Comparison of ENCODE assay signal across 8 mouse cellular contexts in genomic region chr14:14345948-14346812, GRCm38 (mm10). TPM values are rescaled to one million over a fixed set of nuclear protein-coding genes. Genes with fewer than 3 reads are reported as not detected.
DNase-seq lines count a peak whose midpoint lies in the region; ATAC-seq and TF ChIP-seq lines count a peak whose summit lies in the region.

Gene Il3ra (plus strand): TSS chr14:14346275.

- TF ChIP-seq POLR2A in bone marrow macrophage, adult 2 months (IDR thresholded peaks at IDR 0.05; ENCODE audit: borderline replicate concordance, low read depth, low read length), result no peak

- H3K27ac ChIP-seq in bone marrow macrophage, adult 2 months (ENCODE audit: insufficient read depth, low read depth, low read length), result peak within 1 kb of the TSS; percentile 87
- no peak within 1 kb of the TSS for H3K27ac ChIP-seq in forebrain, embryonic 11.5 days (ENCODE audit: low read depth, low read length)
- H3K27ac ChIP-seq in heart, embryonic 15.5 days, result peak within 1 kb of the TSS; percentile 80
- peak within 1 kb of the TSS; percentile 75 for H3K27ac ChIP-seq in neural tube, embryonic 14.5 days (ENCODE audit: low read depth, low read length)

- H3K4me1 ChIP-seq in bone marrow macrophage, adult 2 months (ENCODE audit: control insufficient read depth, insufficient read depth, low read length), result no peaks in the 10 kb centered on the region
- H3K4me1 ChIP-seq in forebrain, embryonic 11.5 days (replicated peaks; ENCODE audit: control insufficient read depth, insufficient read depth, low read length), result no peaks in the 10 kb centered on the region
- peaks cover 7% of the 10 kb centered on the region; the same call in 1 of the 2 replicates for H3K4me1 ChIP-seq in heart, embryonic 15.5 days (replicated peaks)
- H3K4me1 ChIP-seq in neural tube, embryonic 14.5 days (ENCODE audit: control insufficient read depth, insufficient read depth, low read length), result no peaks in the 10 kb centered on the region

- TF ChIP-seq CTCF in bone marrow macrophage, adult 2 months (IDR thresholded peaks at IDR 0.05; ENCODE audit: low read depth, low read length), result no peak

- 3% methylated on average over 58 of the region's 69 CpGs for WGBS in forebrain, embryonic 11.5 days
- 3% methylated on average over 69 of the region's 69 CpGs for WGBS in heart, embryonic 15.5 days
- 6% methylated on average over 62 of the region's 69 CpGs for WGBS in neural tube, embryonic 14.5 days

- ATAC-seq in forebrain, embryonic 11.5 days (replicated peaks; ENCODE audit: low FRiP score), result peak; percentile 52
- peak; percentile 33 for ATAC-seq in heart, embryonic 15.5 days (replicated peaks; ENCODE audit: insufficient number of reproducible peaks, insufficient read depth, low FRiP score, low read depth)
- peak; percentile 61 for ATAC-seq in neural tube, embryonic 14.5 days (ENCODE audit: low read depth)

- peak within 1 kb of the TSS; percentile 66 for H3K9ac ChIP-seq in forebrain, embryonic 11.5 days (ENCODE audit: low read length)
- peak within 1 kb of the TSS; percentile 63 for H3K9ac ChIP-seq in heart, embryonic 15.5 days
- H3K9ac ChIP-seq in neural tube, embryonic 14.5 days (replicated peaks; ENCODE audit: low read depth, low read length), result peak within 1 kb of the TSS; percentile 66

- H3K4me2 ChIP-seq in forebrain, embryonic 11.5 days (ENCODE audit: low read depth, low read length, severe bottlenecking), result peak within 1 kb of the TSS; percentile 49
- H3K4me2 ChIP-seq in heart, embryonic 15.5 days, result peak within 1 kb of the TSS; percentile 91
- H3K4me2 ChIP-seq in neural tube, embryonic 14.5 days (ENCODE audit: low read depth, low read length), result peak within 1 kb of the TSS; percentile 73

- H3K27me3 ChIP-seq in forebrain, embryonic 11.5 days (ENCODE audit: control insufficient read depth, insufficient read depth, low read length), result no peaks in the 10 kb centered on the region
- no peaks in the 10 kb centered on the region for H3K27me3 ChIP-seq in heart, embryonic 15.5 days
- H3K27me3 ChIP-seq in neural tube, embryonic 14.5 days (ENCODE audit: control insufficient read depth, insufficient read depth, low read length), result no peaks in the 10 kb centered on the region

- H3K36me3 ChIP-seq in forebrain, embryonic 11.5 days (ENCODE audit: control insufficient read depth, insufficient read depth, low read length), result peaks cover 2% of the 10 kb centered on the region; the same call in 1 of the 2 replicates
- peaks cover 22% of the 10 kb centered on the region for H3K36me3 ChIP-seq in heart, embryonic 15.5 days
- no peaks in the 10 kb centered on the region for H3K36me3 ChIP-seq in neural tube, embryonic 14.5 days (ENCODE audit: control insufficient read depth, insufficient read depth, low read length)

- peaks cover 28% of the 10 kb centered on the region for H3K9me3 ChIP-seq in forebrain, embryonic 11.5 days (ENCODE audit: control insufficient read depth, low read length)
- peaks cover 40% of the 10 kb centered on the region for H3K9me3 ChIP-seq in heart, embryonic 15.5 days (replicated peaks)
- peaks cover 12% of the 10 kb centered on the region for H3K9me3 ChIP-seq in neural tube, embryonic 14.5 days (ENCODE audit: control insufficient read depth, low read length)

- H3K4me3 ChIP-seq in bone marrow macrophage, adult 2 months (ENCODE audit: insufficient read depth, low read length), result peak within 1 kb of the TSS; percentile 91
- peak within 1 kb of the TSS; percentile 59 for H3K4me3 ChIP-seq in forebrain, embryonic 11.5 days (ENCODE audit: low read depth, low read length)
- peak within 1 kb of the TSS; percentile 68 for H3K4me3 ChIP-seq in heart, embryonic 15.5 days
- peak within 1 kb of the TSS; percentile 65 for H3K4me3 ChIP-seq in neural tube, embryonic 14.5 days (ENCODE audit: low read depth, low read length)

- DNase-seq in CD4-positive helper T cell, adult 2 months (ENCODE audit: low read depth, low spot score), result peak; percentile 94
- peak; percentile 86 for DNase-seq in forebrain, embryonic 11.5 days (ENCODE audit: low spot score)
- DNase-seq in kidney, postnatal 14 days, result peak; percentile 80
- DNase-seq in lung, adult 18-20 months, result peak; percentile 77 to 78
- DNase-seq in thymus, adult 18-20 months, result peak; percentile 54 to 69

RNA-seq across cellular contexts. Expression of gene Il3ra, which starts in this region (rescaled TPM):
- polyA plus RNA-seq in bone marrow macrophage, adult 2 months (2012; ENCODE audit: insufficient read depth, insufficient read length, missing spikeins), result 76.8 and 90.7 TPM in 2 replicates
- polyA plus RNA-seq in forebrain, embryonic 11.5 days (2014; fragmentation: Nextera tagmentation; extraction: Ambion mirVana), result 1.8 and 3.2 TPM in 2 replicates
- polyA plus RNA-seq in heart, embryonic 15.5 days (2015; fragmentation: Nextera tagmentation; extraction: Ambion mirVana), result 4.7 and 8.5 TPM in 2 replicates
- 1.9 and 2.4 TPM in 2 replicates for polyA plus RNA-seq in neural tube, embryonic 14.5 days (2014; fragmentation: Nextera tagmentation; extraction: Ambion mirVana)
